Mouse (Mus musculus): ENCODE measurements around the gene Cars. TPM values are rescaled to one million over a fixed set of nuclear protein-coding genes. Genes with fewer than 3 reads are reported as not detected.
"Not testable (repeated sequence)": the region's sequence is repeated elsewhere in the genome, so short reads cannot be mapped to it uniquely, and the experiment has no call there.

Cars gene
- total RNA-seq, 2 experiments from 2014 or later, result 38.7 to 56.6 TPM

- DNase-seq, result no peak
Measured at GRCm38 (mm10) chr7:143587586-143587985, 12.3 kb downstream of the Cars start.

- DNase-seq, result peak; percentile 86
Measured at GRCm38 (mm10) chr7:143583956-143584355, 15.9 kb downstream of the Cars start.

- DNase-seq, result no peak
Measured at GRCm38 (mm10) chr7:143583025-143583424, 16.9 kb downstream of the Cars start.

GRCm38 (mm10) chr7:143575751-143576150, 24.1 kb downstream of the Cars start:
- DNase-seq, result no peak

GRCm38 (mm10) chr7:143565648-143566039, 34.2 kb downstream of the Cars start:
- DNase-seq, result no peak

- no peak for DNase-seq
Measured at GRCm38 (mm10) chr7:143565015-143565647, 34.8 kb downstream of the Cars start.

GRCm38 (mm10) chr7:143563787-143564186, 36.1 kb downstream of the Cars start:
- DNase-seq, result no peak

GRCm38 (mm10) chr7:143557616-143558015, 42.3 kb downstream of the Cars start:
- DNase-seq, result no peak

GRCm38 (mm10) chr7:143556964-143557610, 42.8 kb downstream of the Cars start:
- DNase-seq, result peak; percentile 76

GRCm38 (mm10) chr7:143549588-143550220, 50.2 kb downstream of the Cars start:
- no peak for DNase-seq

- DNase-seq, result peak; percentile 99
Measured at GRCm38 (mm10) chr7:143548976-143549457, 50.9 kb downstream of the Cars start, which contains the start of gene Nap1l4. Gene Nap1l4 (minus strand): TSS chr7:143549106.

- no peak for DNase-seq
Measured at GRCm38 (mm10) chr7:143548231-143548961, 51.5 kb downstream of the Cars start.

GRCm38 (mm10) chr7:143546554-143546953, 53.3 kb downstream of the Cars start:
- no peak for DNase-seq

- DNase-seq, result peak; percentile 44
Measured at GRCm38 (mm10) chr7:143544368-143544767, 55.5 kb downstream of the Cars start.

GRCm38 (mm10) chr7:143538671-143539070, 61.2 kb downstream of the Cars start:
- DNase-seq, result no peak

- DNase-seq, result not testable (repeated sequence)
Measured at GRCm38 (mm10) chr7:143538229-143538628, 61.7 kb downstream of the Cars start.

- DNase-seq, result no peak
Measured at GRCm38 (mm10) chr7:143536251-143536650, 63.6 kb downstream of the Cars start.

- DNase-seq, result no peak
Measured at GRCm38 (mm10) chr7:143533284-143533683, 66.6 kb downstream of the Cars start.

GRCm38 (mm10) chr7:143532410-143532809, 67.5 kb downstream of the Cars start:
- peak; percentile 28 for DNase-seq

- DNase-seq, result no peak
Measured at GRCm38 (mm10) chr7:143519333-143519732, 80.6 kb downstream of the Cars start.

GRCm38 (mm10) chr7:143514416-143514768, 85.5 kb downstream of the Cars start:
- DNase-seq, result no peak

- no peak for DNase-seq
Measured at GRCm38 (mm10) chr7:143513763-143514415, 86.0 kb downstream of the Cars start.
